Mouse (Mus musculus) forebrain, embryonic 10.5 days (tissue): ENCODE measurements around the gene Celf2. TPM values are rescaled to one million over a fixed set of nuclear protein-coding genes. Genes with fewer than 3 reads are reported as not detected.

Source experiments
- DNase-seq: peaks from one replicate; pipeline ENCODE4 v3.0.0-alpha.2; 2017; ENCODE audit warnings: low spot score; ENCODE audit errors: extremely low spot score
- H3K27ac ChIP-seq: fragments of 300-500 bp; sonication (generic); 2 replicates; pipeline ENCODE4 v1.5.1; 2016; ENCODE audit warnings: mild to moderate bottlenecking
- H3K27me3 ChIP-seq: fragments of 300-500 bp; sonication (generic); 2 replicates; pipeline ENCODE4 v1.6.1; 2016; ENCODE audit warnings: mild to moderate bottlenecking; ENCODE audit not compliant: poor library complexity, severe bottlenecking
- H3K36me3 ChIP-seq: fragments of 300-500 bp; sonication (generic); replicated peaks from 2 replicates; pipeline ENCODE4 v1.6.1; 2016; ENCODE audit warnings: mild to moderate bottlenecking, moderate library complexity
- H3K4me1 ChIP-seq: fragments of 300-500 bp; sonication (generic); 2 replicates; pipeline ENCODE4 v1.6.1; 2016
- H3K4me3 ChIP-seq: fragments of 300-500 bp; sonication (generic); 2 replicates; pipeline ENCODE4 v1.5.1; 2016; ENCODE audit warnings: mild to moderate bottlenecking, moderate library complexity
- H3K9me3 ChIP-seq: fragments of 300-500 bp; sonication (generic); 2 replicates; pipeline ENCODE4 v1.6.1; 2016; ENCODE audit warnings: mild to moderate bottlenecking, moderate library complexity
- WGBS: fragments of 180-500 bp; shearing (Covaris S2); methylation state at CpG from one replicate; pipeline ENCODE4 v1.1.7; 2016; 5-methylcytosine and 5-hydroxymethylcytosine counted together
- polyA plus RNA-seq: library from polyadenylated mRNA; unstranded; fragments of >200 nt; fragmentation: Nextera tagmentation; extraction: Ambion mirVana; gene quantifications from 2 replicates; pipeline ENCODE4 v1.2.1, GENCODE M21; 2016

Gene Celf2
- polyA plus RNA-seq, 1 experiment from 2014 or later, result 58.2 TPM

GRCm38 (mm10) chr2:7006816-7007215 is 502.5 kb downstream of the Celf2 start:
- Histone ChIP-seq H3K9me3 (no peaks in the 10 kb centered on the region), H3K36me3 (no peaks in the 10 kb centered on the region), H3K4me3 (no peak overlapping the region), H3K27ac (no peak overlapping the region), H3K4me1 (peaks cover 5% of the 10 kb centered on the region), H3K27me3 (no peaks in the 10 kb centered on the region)
- DNase-seq, result no peak
- 93% methylated on average over 3 of the region's 3 CpGs for WGBS

- Histone ChIP-seq H3K4me3 (no peak overlapping the region), H3K27ac (peak overlapping the region; percentile 21), H3K36me3 (no peaks in the 10 kb centered on the region), H3K27me3 (no peaks in the 10 kb centered on the region), H3K4me1 (peaks cover 11% of the 10 kb centered on the region), H3K9me3 (no peaks in the 10 kb centered on the region)
- no peak for DNase-seq
- WGBS, result 29% methylated on average over 2 of the region's 2 CpGs
These were observed 507.4 kb downstream of the Celf2 start for GRCm38 (mm10) chr2:7001967-7002366.

- 94% methylated on average over 5 of the region's 5 CpGs for WGBS
- H3K36me3 ChIP-seq, result no peaks in the 10 kb centered on the region
- no peak overlapping the region for H3K4me3 ChIP-seq
- H3K4me1 ChIP-seq, result no peaks in the 10 kb centered on the region
- no peaks in the 10 kb centered on the region for H3K27me3 ChIP-seq
- H3K27ac ChIP-seq, result no peak overlapping the region
- no peak for DNase-seq
- no peaks in the 10 kb centered on the region for H3K9me3 ChIP-seq
These were observed 518.3 kb downstream of the Celf2 start for GRCm38 (mm10) chr2:6991010-6991421.

DNA sequence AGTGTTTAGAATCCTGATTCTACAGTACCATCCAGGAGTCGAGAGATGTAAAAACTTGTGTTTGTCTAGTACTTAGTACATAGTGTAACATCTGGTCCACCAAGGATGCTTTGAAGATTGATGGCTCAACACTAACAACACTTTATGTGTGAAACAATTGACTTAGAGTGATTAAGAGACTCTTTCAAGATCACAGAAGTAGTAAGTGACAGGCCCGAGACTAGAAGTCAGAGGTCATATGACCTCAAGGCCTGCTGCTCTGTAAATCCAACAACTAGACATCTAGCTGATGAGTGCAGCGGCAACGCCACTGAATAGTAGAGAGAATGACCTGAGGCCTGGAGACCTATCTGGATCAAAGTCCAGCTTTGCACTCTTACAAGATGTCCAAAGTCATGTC is 523.7 kb downstream of the Celf2 start:
- no peaks in the 10 kb centered on the region for H3K9me3 ChIP-seq
- H3K4me1 ChIP-seq, result no peaks in the 10 kb centered on the region
- no peak overlapping the region for H3K4me3 ChIP-seq
- no peaks in the 10 kb centered on the region for H3K27me3 ChIP-seq
- no peaks in the 10 kb centered on the region for H3K36me3 ChIP-seq
- no peak for DNase-seq
- 57% methylated on average over 4 of the region's 4 CpGs for WGBS
- no peak overlapping the region for H3K27ac ChIP-seq

GRCm38 (mm10) chr2:6983902-6984301 is 525.5 kb downstream of the Celf2 start:
- no peaks in the 10 kb centered on the region for H3K4me1 ChIP-seq
- 0 out of 2 replicates have a peak, but pooled peaks cover 3% of the 10 kb centered on the region for H3K9me3 ChIP-seq
- no peak for DNase-seq
- H3K27ac ChIP-seq, result no peak overlapping the region
- no peak overlapping the region for H3K4me3 ChIP-seq
- H3K27me3 ChIP-seq, result no peaks in the 10 kb centered on the region
- no peaks in the 10 kb centered on the region for H3K36me3 ChIP-seq
- 75% methylated on average over 6 of the region's 6 CpGs for WGBS

DNA sequence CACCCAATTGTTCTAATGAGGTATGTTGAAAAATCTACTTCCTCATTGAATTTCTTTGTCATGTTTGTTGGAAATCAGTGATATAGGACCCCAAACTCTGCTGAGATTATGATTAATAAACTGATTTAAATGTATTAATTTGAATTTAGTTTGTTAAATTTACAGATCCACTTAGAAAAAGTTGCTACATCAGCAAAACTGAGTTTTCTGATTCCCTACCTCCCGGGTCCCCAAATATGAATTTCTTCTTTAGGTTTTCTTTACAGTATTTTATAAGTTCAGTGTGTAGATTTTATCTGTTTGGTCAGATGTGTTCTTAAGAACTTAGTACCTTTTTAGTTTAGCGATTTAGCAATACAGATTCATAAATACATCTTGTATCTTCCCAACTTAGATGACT is 533.1 kb downstream of the Celf2 start:
- H3K4me3 ChIP-seq, result no peak overlapping the region
- WGBS, result 91% methylated on average over 2 of the region's 2 CpGs
- H3K9me3 ChIP-seq, result 0 out of 2 replicates have a peak, but pooled peaks cover 3% of the 10 kb centered on the region
- DNase-seq, result no peak
- no peak overlapping the region for H3K27ac ChIP-seq
- H3K36me3 ChIP-seq, result no peaks in the 10 kb centered on the region
- H3K27me3 ChIP-seq, result no peaks in the 10 kb centered on the region
- no peaks in the 10 kb centered on the region for H3K4me1 ChIP-seq

- H3K27me3 ChIP-seq, result no peaks in the 10 kb centered on the region
- no peak overlapping the region for H3K4me3 ChIP-seq
- H3K4me1 ChIP-seq, result no peaks in the 10 kb centered on the region
- no peak for DNase-seq
- H3K27ac ChIP-seq, result no peak overlapping the region
- H3K36me3 ChIP-seq, result no peaks in the 10 kb centered on the region
- no peaks in the 10 kb centered on the region for H3K9me3 ChIP-seq
- 89% methylated on average over 6 of the region's 6 CpGs for WGBS
These were observed 540.1 kb downstream of the Celf2 start for GRCm38 (mm10) chr2:6969228-6969627.

DNA sequence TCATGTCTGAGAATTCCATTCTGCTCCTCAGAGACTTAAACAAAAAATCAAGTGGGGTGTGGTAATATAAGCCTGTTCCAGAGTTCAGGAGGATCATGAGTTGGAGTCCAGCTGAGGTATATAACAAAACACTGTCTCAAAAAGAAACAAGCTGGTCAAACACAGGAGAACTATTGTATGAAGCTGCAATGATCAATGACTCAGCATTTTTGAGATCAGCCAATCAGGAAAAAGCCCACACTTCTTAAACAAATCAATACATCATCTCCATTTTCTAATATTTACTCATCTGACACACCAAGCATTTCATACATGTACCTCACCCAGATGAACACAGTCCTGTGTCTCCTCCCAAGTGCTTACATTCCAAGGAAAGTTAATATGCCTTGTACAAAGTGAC is 544.1 kb downstream of the Celf2 start:
- no peak for DNase-seq
- Histone ChIP-seq H3K4me1 (no peaks in the 10 kb centered on the region), H3K4me3 (no peak overlapping the region), H3K27me3 (no peaks in the 10 kb centered on the region), H3K27ac (no peak overlapping the region), H3K36me3 (no peaks in the 10 kb centered on the region), H3K9me3 (no peaks in the 10 kb centered on the region)

DNA sequence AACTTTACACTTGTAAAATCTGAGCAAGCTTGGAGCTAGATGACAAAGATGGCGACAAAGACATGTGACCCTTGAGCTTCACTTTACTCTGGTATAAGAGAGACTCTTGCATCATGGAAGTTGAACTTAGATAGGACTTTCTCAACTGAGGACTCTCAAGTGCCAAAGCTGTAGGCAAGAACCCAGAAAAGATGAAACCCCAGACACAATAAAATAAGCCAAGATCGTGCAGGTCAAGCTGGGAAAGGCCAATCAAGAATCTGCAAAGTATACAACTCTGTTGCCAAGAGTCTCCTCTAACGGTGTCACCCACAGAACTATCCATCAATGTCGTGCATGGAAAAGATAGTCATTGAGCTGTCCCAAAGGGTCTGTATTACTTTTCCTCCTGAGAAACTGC is 558.7 kb downstream of the Celf2 start:
- DNase-seq, result no peak
- H3K27me3 ChIP-seq, result no peaks in the 10 kb centered on the region
- no peak overlapping the region for H3K27ac ChIP-seq
- no peak overlapping the region for H3K4me3 ChIP-seq
- 94% methylated on average over 4 of the region's 4 CpGs for WGBS
- no peaks in the 10 kb centered on the region for H3K4me1 ChIP-seq
- H3K9me3 ChIP-seq, result no peaks in the 10 kb centered on the region
- no peaks in the 10 kb centered on the region for H3K36me3 ChIP-seq

- DNase-seq, result no peak
- WGBS, result 85% methylated on average over 9 of the region's 9 CpGs
- no peaks in the 10 kb centered on the region for H3K36me3 ChIP-seq
- H3K27me3 ChIP-seq, result no peaks in the 10 kb centered on the region
- peaks cover 3% of the 10 kb centered on the region; the same call in 1 of the 2 replicates for H3K9me3 ChIP-seq
- H3K4me3 ChIP-seq, result no peak overlapping the region
- H3K4me1 ChIP-seq, result peaks cover 16% of the 10 kb centered on the region
- H3K27ac ChIP-seq, result no peak overlapping the region
These were observed 563.5 kb downstream of the Celf2 start for GRCm38 (mm10) chr2:6945638-6946415.

- no peak for DNase-seq
- 92% methylated on average over 8 of the region's 8 CpGs for WGBS
These were observed 565.7 kb downstream of the Celf2 start for GRCm38 (mm10) chr2:6943651-6944050.

DNA sequence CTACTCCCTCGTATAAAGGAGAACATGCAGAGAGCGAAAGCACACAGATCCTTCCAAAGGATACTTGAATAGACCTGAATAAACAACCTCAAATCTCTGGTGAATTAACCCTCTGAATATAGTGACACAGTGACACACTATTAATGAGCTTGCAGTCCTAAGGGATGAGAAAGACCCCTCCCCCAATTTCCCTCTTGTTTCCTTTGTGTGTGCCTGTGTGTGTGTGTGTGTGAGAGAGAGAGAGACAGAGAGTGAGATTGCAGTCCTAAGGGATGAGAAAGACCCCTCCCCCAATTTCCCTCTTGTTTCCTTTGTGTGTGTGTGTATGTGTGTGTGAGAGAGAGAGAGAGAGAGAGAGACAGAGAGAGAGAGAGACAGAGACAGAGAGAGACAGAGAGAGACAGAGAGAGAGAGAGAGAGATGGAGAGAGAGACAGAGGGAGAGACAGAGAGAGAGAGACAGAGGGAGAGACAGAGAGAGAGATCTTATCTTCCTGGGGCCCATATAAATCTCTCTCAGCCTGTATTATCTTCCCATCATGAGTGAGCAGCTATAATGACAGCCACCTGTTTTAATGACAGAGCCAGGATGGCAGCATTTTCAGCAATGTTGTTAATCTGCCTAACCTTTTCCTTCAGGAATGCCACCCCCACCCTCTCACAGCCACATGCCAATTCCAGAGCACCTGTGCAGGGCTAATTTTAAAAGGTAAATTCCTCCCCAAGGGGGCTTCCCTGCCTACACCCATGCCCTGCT is 566.5 kb downstream of the Celf2 start:
- H3K9me3 ChIP-seq, result peaks cover 3% of the 10 kb centered on the region; the same call in 1 of the 2 replicates
- H3K4me1 ChIP-seq, result peaks cover 16% of the 10 kb centered on the region
- H3K27ac ChIP-seq, result peak overlapping the region; percentile 71; the same call in 1 of the 2 replicates
- DNase-seq, result no peak
- H3K4me3 ChIP-seq, result no peak overlapping the region
- H3K36me3 ChIP-seq, result no peaks in the 10 kb centered on the region
- H3K27me3 ChIP-seq, result no peaks in the 10 kb centered on the region
- WGBS, result 75% methylated on average over 2 of the region's 2 CpGs

More at GRCm38 (mm10) chr2:6943651-6944050, 565.7 kb downstream of the Celf2 start:
- H3K36me3 ChIP-seq, result no peaks in the 10 kb centered on the region
- peaks cover 16% of the 10 kb centered on the region for H3K4me1 ChIP-seq
- H3K27ac ChIP-seq, result 0 out of 2 replicates have a peak overlapping the region, but pooled peaks have one; percentile 71
- no peaks in the 10 kb centered on the region for H3K27me3 ChIP-seq
- peaks cover 3% of the 10 kb centered on the region; the same call in 1 of the 2 replicates for H3K9me3 ChIP-seq
- no peak overlapping the region for H3K4me3 ChIP-seq

- H3K4me3 ChIP-seq, result no peak overlapping the region
- DNase-seq, result no peak
- peaks cover 16% of the 10 kb centered on the region for H3K4me1 ChIP-seq
- H3K36me3 ChIP-seq, result no peaks in the 10 kb centered on the region
- WGBS, result 93% methylated on average over 2 of the region's 2 CpGs
- peaks cover 3% of the 10 kb centered on the region; the same call in 1 of the 2 replicates for H3K9me3 ChIP-seq
- no peak overlapping the region for H3K27ac ChIP-seq
- no peaks in the 10 kb centered on the region for H3K27me3 ChIP-seq
These were observed 570.2 kb downstream of the Celf2 start for GRCm38 (mm10) chr2:6939143-6939542.
